Mouse (Mus musculus): ENCODE results near the gene 9230112D13Rik.

DNA sequence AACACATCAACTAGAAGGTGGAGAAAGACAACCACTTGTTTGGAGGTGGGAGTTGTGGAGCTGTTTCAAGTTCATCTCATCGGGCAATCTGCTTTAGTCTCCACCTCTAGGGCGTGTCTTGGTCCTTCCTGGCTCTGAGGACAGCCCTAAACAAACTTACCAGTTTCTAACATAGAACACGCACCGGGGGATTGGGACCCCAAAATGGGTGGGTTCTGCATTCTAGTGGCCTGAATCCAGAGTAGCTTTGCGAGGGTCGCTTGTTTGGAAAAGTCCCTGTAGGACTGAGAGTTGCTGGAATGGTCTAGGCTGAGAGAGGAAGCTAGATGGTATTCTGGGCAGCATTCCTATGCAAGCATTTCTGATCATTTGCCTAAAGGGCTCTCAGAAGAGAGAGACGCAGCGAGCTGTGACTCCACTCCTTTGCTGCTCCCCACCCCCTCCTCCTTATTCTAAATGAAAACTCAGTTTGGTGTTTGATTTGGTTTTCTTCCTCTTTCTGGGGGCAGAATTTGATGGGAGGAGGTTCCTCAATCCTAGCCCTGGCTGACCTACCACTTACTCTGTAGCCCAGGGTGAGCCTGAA, 4.5 kb downstream of the 9230112D13Rik start:
- TF ChIP-seq POLR2A (IDR thresholded peaks at IDR 0.05; ENCODE audit: insufficient read depth, low read length) (no peak), CTCF (IDR thresholded peaks at IDR 0.05; ENCODE audit: low read depth, low read length) (no peak)

All from ES-Bruce4 (cell line).